Comparison of ENCODE assay signal across 23 mouse cellular contexts in the genomic region with DNA sequence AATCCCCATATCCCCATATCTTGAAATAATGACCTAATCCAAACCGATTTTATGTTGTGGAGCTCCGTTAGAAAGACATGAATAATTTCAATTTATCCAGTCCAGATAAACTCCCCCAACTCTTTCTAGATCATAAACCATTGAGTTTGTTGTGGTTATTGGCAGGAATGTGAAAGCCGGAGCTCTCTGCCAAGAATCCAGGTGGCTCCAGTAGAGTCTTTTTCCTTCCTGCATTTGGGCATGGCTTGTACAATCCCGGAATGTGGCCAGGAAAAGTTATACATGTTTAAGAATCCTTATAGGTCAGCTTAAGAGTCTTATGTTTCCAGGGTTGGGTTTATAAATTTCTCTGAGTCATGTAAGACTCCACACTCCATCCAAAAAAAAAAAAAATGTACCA.
A peak's percentile ranks its signal among the peaks of the same experiment; 100 is the strongest.
DNase-seq lines count a peak whose midpoint lies in the region; ATAC-seq and TF ChIP-seq lines count a peak whose summit lies in the region.
"Had no signal": no experiment of that assay in that cellular context is flagged by ENCODE, and none has a peak within 500 bp of the region (broad histone marks: within the 10 kb centered on the region; RNA-seq: fewer than 3 reads in every experiment).

No protein-coding gene starts in this region.

- peak; percentile 24 to 53 for DNase-seq in cerebellum, postnatal 25 days
- no peak for DNase-seq in cerebellum, adult 9-11 months
- peak; percentile 34 for DNase-seq in hindbrain, postnatal 0 days (ENCODE audit: low spot score)
- no peak for DNase-seq in hindbrain, embryonic 11.5 days (ENCODE audit: low spot score)
- peak; percentile 35 for DNase-seq in 3T3-L1 (ENCODE audit: low read depth, low spot score)
- peak; percentile 6 for DNase-seq in Muller cell, postnatal 12 days (ENCODE audit: inconsistent ontology term)
- DNase-seq: adrenal gland, postnatal 10 days; adrenal gland, postnatal 36 days; cerebellum, adult 8-10 months; embryo, embryonic 11 days; forebrain, postnatal 0 days; gastrocnemius, adult 2 months; gastrocnemius, postnatal 14 days; heart, adult 11 months; kidney, adult 18-20 months had no signal

- no peaks in the 10 kb centered on the region for H3K27me3 ChIP-seq in hindbrain, postnatal 0 days (ENCODE audit: insufficient read depth, low read length)
- no peaks in the 10 kb centered on the region for H3K27me3 ChIP-seq in hindbrain, embryonic 11.5 days (ENCODE audit: control insufficient read depth, insufficient read depth, low read length)
- H3K27me3 ChIP-seq: embryonic facial prominence, embryonic 15.5 days; hindbrain, embryonic 13.5 days had no signal

- H3K27ac ChIP-seq in hindbrain, postnatal 0 days: no peak overlapping the region
- no peak overlapping the region for H3K27ac ChIP-seq in hindbrain, embryonic 11.5 days (ENCODE audit: low read depth, low read length)
- H3K27ac ChIP-seq: embryonic facial prominence, embryonic 15.5 days; gastrocnemius, adult 2 months; hindbrain, embryonic 13.5 days had no signal

- no peak overlapping the region for H3K4me2 ChIP-seq in hindbrain, postnatal 0 days (ENCODE audit: low read depth, low read length)
- no peak overlapping the region for H3K4me2 ChIP-seq in hindbrain, embryonic 11.5 days (replicated peaks; ENCODE audit: low read depth, low read length)
- H3K4me2 ChIP-seq: embryonic facial prominence, embryonic 15.5 days; heart, embryonic 11.5 days; hindbrain, embryonic 13.5 days had no signal

- no peaks in the 10 kb centered on the region for H3K36me3 ChIP-seq in hindbrain, postnatal 0 days (ENCODE audit: insufficient read depth, low read length)
- no peaks in the 10 kb centered on the region for H3K36me3 ChIP-seq in hindbrain, embryonic 11.5 days (ENCODE audit: control insufficient read depth, insufficient read depth, low read length)
- H3K36me3 ChIP-seq: embryonic facial prominence, embryonic 15.5 days; hindbrain, embryonic 13.5 days had no signal

- H3K9ac ChIP-seq in hindbrain, postnatal 0 days (replicated peaks; ENCODE audit: low read length): no peak overlapping the region
- H3K9ac ChIP-seq in hindbrain, embryonic 11.5 days (ENCODE audit: low read depth, low read length): no peak overlapping the region
- H3K9ac ChIP-seq: embryonic facial prominence, embryonic 15.5 days; forebrain, postnatal 0 days; hindbrain, embryonic 13.5 days had no signal

- WGBS in hindbrain, postnatal 0 days: 64% methylated on average over 4 of the region's 4 CpGs
- WGBS in hindbrain, embryonic 11.5 days: 89% methylated on average over 4 of the region's 4 CpGs

- no peaks in the 10 kb centered on the region for H3K9me3 ChIP-seq in hindbrain, postnatal 0 days (ENCODE audit: low read length)
- no peaks in the 10 kb centered on the region for H3K9me3 ChIP-seq in hindbrain, embryonic 11.5 days (ENCODE audit: control insufficient read depth, low read length)
- H3K9me3 ChIP-seq: embryonic facial prominence, embryonic 15.5 days; hindbrain, embryonic 13.5 days had no signal

- ATAC-seq in hindbrain, postnatal 0 days: no peak
- no peak for ATAC-seq in hindbrain, embryonic 11.5 days (ENCODE audit: low FRiP score)
- ATAC-seq: forebrain, embryonic 14.5 days; forebrain, postnatal 0 days; hindbrain, embryonic 16.5 days; inflammation-experienced regulatory T-cells, adult 6 months; intestine, embryonic 16.5 days; Patski had no signal

- no peak for TF ChIP-seq CTCF in hindbrain, postnatal 0 days (IDR thresholded peaks at IDR 0.05; ENCODE audit: low read depth)

- H3K4me1 ChIP-seq in hindbrain, postnatal 0 days (ENCODE audit: insufficient read depth, low read length): no peaks in the 10 kb centered on the region
- no peaks in the 10 kb centered on the region for H3K4me1 ChIP-seq in hindbrain, embryonic 11.5 days (replicated peaks; ENCODE audit: control insufficient read depth, insufficient read depth, low read length)
- H3K4me1 ChIP-seq: embryonic facial prominence, embryonic 15.5 days; hindbrain, embryonic 13.5 days had no signal

- H3K4me3 ChIP-seq in hindbrain, postnatal 0 days (ENCODE audit: low read length): no peak overlapping the region
- no peak overlapping the region for H3K4me3 ChIP-seq in hindbrain, embryonic 11.5 days (ENCODE audit: low read depth, low read length)
- H3K4me3 ChIP-seq: embryonic facial prominence, embryonic 15.5 days; gastrocnemius, adult 2 months; hindbrain, embryonic 13.5 days had no signal

Comparison
In these comparisons a context has a peak if more than half of its experiments do, and no peak if none do; other contexts are left out.
1. DNase-seq: peak in cerebellum, postnatal 25 days (2 of 2), hindbrain, postnatal 0 days (single experiment), 3T3-L1 (single experiment) and Muller cell, postnatal 12 days (single experiment); none in cerebellum, adult 9-11 months (single experiment) and hindbrain, embryonic 11.5 days (single experiment).